ENCODE assay signal across 16 mouse cellular contexts in the genomic region with DNA sequence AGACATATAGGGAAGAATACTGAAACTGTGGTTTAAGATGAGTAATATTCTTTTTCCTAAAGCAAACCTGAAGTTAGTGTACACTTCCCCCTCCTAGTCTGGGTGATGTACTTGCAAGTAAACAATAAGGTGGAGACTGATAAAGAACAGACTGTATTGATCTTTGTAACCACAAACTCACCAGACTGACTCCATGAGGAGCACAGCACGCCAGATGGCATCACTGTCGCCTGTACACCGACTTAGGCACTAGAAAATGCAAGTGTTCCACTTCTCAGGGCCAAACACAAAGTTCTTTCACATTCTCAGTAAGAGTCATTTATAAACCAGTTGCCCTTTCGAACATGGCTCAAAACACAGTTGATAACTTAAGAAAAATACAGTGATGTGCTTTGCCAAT.
DNase-seq lines count a peak whose midpoint lies in the region; ATAC-seq lines count a peak whose summit lies in the region.
"Had no signal": no experiment of that assay in that cellular context is flagged by ENCODE, and none has a peak within 500 bp of the region (broad histone marks: within the 10 kb centered on the region; RNA-seq: fewer than 3 reads in every experiment).

No protein-coding gene starts in this region.

- H3K4me2 ChIP-seq in liver, embryonic 15.5 days, result no peak overlapping the region
- H3K4me2 ChIP-seq: kidney, embryonic 15.5 days; midbrain, embryonic 12.5 days; neural tube, embryonic 15.5 days; stomach, embryonic 15.5 days had no signal

- H3K4me3 ChIP-seq in liver, embryonic 15.5 days (replicated peaks), result no peak overlapping the region
- H3K4me3 ChIP-seq: kidney, embryonic 15.5 days; midbrain, embryonic 12.5 days; neural tube, embryonic 15.5 days; stomach, embryonic 15.5 days had no signal

- ATAC-seq in liver, embryonic 15.5 days (ENCODE audit: insufficient read depth), result peak; percentile 25; the same call in 1 of the 2 replicates
- ATAC-seq: CD4-positive, CD25-positive, alpha-beta regulatory T cell, adult 4 months had no signal

- H3K9ac ChIP-seq in liver, embryonic 15.5 days, result no peak overlapping the region
- H3K9ac ChIP-seq: kidney, embryonic 15.5 days; midbrain, embryonic 12.5 days; neural tube, embryonic 15.5 days; stomach, embryonic 15.5 days had no signal

- WGBS in liver, embryonic 15.5 days (ENCODE audit: insufficient replicate concordance), result 37% methylated on average over 4 of the region's 4 CpGs

- no peaks in the 10 kb centered on the region for H3K9me3 ChIP-seq in liver, embryonic 15.5 days (replicated peaks)
- H3K9me3 ChIP-seq: kidney, embryonic 15.5 days; midbrain, embryonic 12.5 days; neural tube, embryonic 15.5 days; stomach, embryonic 15.5 days had no signal

- H3K36me3 ChIP-seq in liver, embryonic 15.5 days (replicated peaks), result peaks cover 6% of the 10 kb centered on the region
- H3K36me3 ChIP-seq: kidney, embryonic 15.5 days; neural tube, embryonic 15.5 days; stomach, embryonic 15.5 days had no signal

- DNase-seq in layer of hippocampus, adult 9-11 months, result peak; percentile 32
- DNase-seq in layer of hippocampus, adult 11-12 months (ENCODE audit: low spot score), result no peak
- peak; percentile 28 to 51 for DNase-seq in cerebellum, postnatal 10 days
- no peak for DNase-seq in spleen, postnatal 36 days (ENCODE audit: low spot score in 2 of 2)
- no peak for DNase-seq in gastrocnemius, adult 18-20 months (ENCODE audit: low spot score)
- DNase-seq in right cerebral cortex, postnatal 36 days (ENCODE audit: low spot score in 2 of 2), result no peak
- DNase-seq: adrenal gland, postnatal 14 days; lung, adult 18-20 months; lung, postnatal 36 days; retina, postnatal 1 day had no signal

- peaks cover 8% of the 10 kb centered on the region; the same call in 1 of the 2 replicates for H3K4me1 ChIP-seq in liver, embryonic 15.5 days (replicated peaks)
- H3K4me1 ChIP-seq: kidney, embryonic 15.5 days; stomach, embryonic 15.5 days had no signal

- H3K27ac ChIP-seq in liver, embryonic 15.5 days (replicated peaks), result no peak overlapping the region
- H3K27ac ChIP-seq: kidney, embryonic 15.5 days; midbrain, embryonic 12.5 days; neural tube, embryonic 15.5 days; stomach, embryonic 15.5 days had no signal

- no peaks in the 10 kb centered on the region for H3K27me3 ChIP-seq in liver, embryonic 15.5 days
- H3K27me3 ChIP-seq: kidney, embryonic 15.5 days; midbrain, embryonic 12.5 days; neural tube, embryonic 15.5 days; stomach, embryonic 15.5 days had no signal

Comparison
In these comparisons a context has a peak if more than half of its experiments do, and no peak if none do; other contexts are left out.
1. DNase-seq: peak in layer of hippocampus, adult 9-11 months (single experiment) and cerebellum, postnatal 10 days (2 of 2); none in layer of hippocampus, adult 11-12 months (single experiment), spleen, postnatal 36 days (0 of 2), gastrocnemius, adult 18-20 months (single experiment) and right cerebral cortex, postnatal 36 days (0 of 2).